Mouse (Mus musculus) hematopoietic stem cell, adult 5-6 weeks (primary cell): ENCODE measurements around the gene Cilp2. TPM values are rescaled to one million over a fixed set of nuclear protein-coding genes. Genes with fewer than 3 reads are reported as not detected.

Experiments
- ATAC-seq, 2 experiments: fragments of 125-278 bp in 1 of 2; replicated peaks in 1 of 2; 2 replicates each; pipeline ENCODE4 v1.8.0; 2016 to 2017; ENCODE audit warnings: inconsistent platforms in 2 of 2, mild to moderate bottlenecking in 2 of 2, moderate number of reproducible peaks in 2 of 2, low read depth in 1 of 2, moderate TSS enrichment in 1 of 2; ENCODE audit not compliant: low FRiP score in 2 of 2, poor library complexity in 2 of 2, severe bottlenecking in 2 of 2, insufficient read depth in 1 of 2, low TSS enrichment in 1 of 2
- total RNA-seq: library from RNA; stranded (forward); fragments of 172-1452, 232-1000 nt; gene quantifications from 2 replicates; pipeline ENCODE4 v1.2.3, GENCODE M21; 2017

Gene Cilp2
- total RNA-seq: 0.25 TPM in 1 of 2 replicates, not detected in the other

- peak in 1 of 2 experiments; percentile 22; a peak in 1 of 4 replicates for ATAC-seq
Observed at GRCm38 (mm10) chr8:69887289-69888243, at the start of gene Cilp2. TSS of gene Cilp2 (minus strand) at chr8:69887687.

GRCm38 (mm10) chr8:69936050-69936794 lies 48.7 kb upstream of the Cilp2 start:
- ATAC-seq: no peak

- no peak for ATAC-seq
Observed at GRCm38 (mm10) chr8:69935431-69935830, 47.9 kb upstream of the Cilp2 start.

GRCm38 (mm10) chr8:69934582-69934981 lies 47.1 kb upstream of the Cilp2 start:
- no peak for ATAC-seq

DNA sequence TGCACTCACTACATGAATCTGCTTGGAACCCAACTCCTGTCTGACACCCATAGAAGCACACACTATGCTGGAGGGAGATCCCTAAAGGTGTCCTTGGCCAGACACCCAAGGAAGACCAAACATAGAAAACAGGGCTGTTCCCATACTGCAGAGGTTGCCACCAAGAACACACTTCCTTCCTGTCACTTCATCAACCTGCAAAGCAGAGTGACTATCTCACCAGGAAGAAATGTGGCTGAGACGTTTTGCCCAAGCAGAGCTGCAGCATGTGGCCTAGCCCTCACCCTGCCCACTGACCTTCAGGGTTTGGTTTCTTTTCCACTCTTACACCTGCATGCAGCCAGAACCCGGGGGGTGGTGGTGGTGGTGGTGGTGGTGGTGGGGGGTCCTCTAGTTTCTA lies 46.3 kb upstream of the Cilp2 start:
- ATAC-seq: 0 out of 4 replicates have a peak, but pooled peaks of 1 of the 2 experiments have one; percentile 18

- no peak for ATAC-seq
Observed at GRCm38 (mm10) chr8:69926901-69927300, 39.4 kb upstream of the Cilp2 start.

GRCm38 (mm10) chr8:69923986-69924385 lies 36.5 kb upstream of the Cilp2 start:
- ATAC-seq: no peak

GRCm38 (mm10) chr8:69921141-69921540 lies 33.7 kb upstream of the Cilp2 start:
- ATAC-seq: no peak

DNA sequence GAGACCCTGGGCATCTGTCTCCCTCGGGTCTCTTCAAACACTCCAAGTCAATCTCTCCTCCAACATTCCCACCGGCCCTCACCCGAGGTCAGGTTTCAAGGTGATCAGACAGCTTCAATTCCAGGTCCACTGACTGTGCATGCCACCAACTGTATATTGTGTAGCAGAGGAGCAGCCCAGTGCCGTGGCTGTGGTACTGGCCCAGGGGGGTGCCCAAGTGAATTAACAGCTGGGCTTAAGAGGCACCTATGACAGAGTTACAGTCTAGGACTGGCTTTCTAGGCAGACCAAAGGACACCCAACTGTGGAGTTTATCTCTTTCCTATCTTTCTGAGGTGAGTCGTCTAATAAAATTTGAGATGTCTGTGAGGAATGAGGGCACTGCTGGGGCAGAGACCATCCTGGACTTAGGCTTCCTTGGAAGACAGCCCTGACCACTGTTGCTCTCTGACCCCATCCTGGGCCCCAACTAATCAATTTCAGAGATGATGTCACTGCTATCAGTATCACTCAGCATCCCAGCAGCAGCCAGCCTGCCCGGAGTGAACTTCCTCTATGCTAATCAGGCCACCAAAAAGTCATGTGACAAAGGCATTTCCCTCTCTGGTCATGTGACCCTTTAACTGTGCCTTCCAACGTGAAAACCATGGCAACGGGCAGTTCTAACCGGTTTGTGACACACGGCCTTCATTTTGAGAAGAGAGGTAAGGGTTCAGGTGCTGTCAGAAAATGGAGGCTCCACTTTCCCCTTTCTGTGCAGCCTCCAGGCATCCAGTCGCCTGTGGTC lies 32.6 kb upstream of the Cilp2 start:
- peak; percentile 66 to 70 for ATAC-seq

DNA sequence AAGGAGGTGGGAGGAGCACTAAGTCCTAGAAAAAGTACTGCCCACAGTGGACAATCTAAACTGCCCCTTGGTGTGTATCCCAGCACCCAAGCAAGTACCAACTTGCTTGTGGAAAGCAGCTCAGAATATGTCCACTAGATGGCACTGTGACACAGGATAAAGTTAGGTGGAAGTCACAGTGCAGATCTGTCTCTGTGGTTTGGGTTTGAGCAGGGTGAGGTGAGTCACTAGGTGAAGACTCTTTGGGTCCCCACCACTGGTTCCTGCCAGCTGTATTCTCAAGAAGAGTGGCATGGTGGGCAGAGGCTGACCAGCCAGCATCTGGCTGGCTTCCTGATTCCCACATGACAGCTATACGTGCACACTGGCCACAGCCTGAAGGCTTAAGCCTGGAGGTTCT lies 31.5 kb upstream of the Cilp2 start:
- peak; percentile 61 to 72 for ATAC-seq

DNA sequence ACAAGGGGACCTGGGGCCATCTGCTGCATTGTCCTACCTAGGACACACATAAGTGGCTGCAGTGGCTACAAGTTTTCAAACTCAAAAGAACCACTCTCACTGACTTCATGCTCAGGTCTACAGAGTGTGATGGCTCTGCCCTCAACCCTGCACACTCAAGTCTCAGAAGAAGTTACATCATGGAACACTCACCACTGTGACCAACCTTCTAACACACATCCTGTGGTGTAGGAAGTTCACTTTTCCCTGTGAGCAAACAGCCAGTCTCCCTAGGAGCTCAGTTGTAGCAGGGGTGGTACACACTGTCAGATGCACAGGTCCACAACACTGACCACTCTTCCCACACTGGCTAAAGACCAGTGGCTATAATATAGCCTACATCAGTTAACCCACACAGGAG lies 31.0 kb upstream of the Cilp2 start:
- no peak for ATAC-seq

DNA sequence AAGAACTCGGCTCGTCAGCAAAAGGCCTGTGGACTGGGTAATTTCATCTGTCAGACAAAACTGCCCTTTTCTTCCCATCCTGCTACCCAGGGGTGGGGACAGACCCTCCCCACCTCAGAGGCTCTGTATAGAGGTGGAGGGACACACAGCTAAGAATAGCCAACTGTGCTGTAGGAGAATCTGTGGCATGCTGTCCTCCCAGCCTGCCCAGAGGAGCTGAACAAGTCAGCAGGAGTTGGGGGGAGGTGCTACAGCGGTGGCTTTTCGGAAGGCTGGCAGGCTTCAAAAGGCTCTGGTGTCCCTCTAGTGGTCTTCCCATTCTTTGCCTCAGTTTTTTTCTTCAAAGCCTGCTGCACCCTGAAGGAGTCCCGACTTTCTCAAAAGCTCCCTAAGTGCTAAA lies 28.3 kb upstream of the Cilp2 start:
- no peak for ATAC-seq

DNA sequence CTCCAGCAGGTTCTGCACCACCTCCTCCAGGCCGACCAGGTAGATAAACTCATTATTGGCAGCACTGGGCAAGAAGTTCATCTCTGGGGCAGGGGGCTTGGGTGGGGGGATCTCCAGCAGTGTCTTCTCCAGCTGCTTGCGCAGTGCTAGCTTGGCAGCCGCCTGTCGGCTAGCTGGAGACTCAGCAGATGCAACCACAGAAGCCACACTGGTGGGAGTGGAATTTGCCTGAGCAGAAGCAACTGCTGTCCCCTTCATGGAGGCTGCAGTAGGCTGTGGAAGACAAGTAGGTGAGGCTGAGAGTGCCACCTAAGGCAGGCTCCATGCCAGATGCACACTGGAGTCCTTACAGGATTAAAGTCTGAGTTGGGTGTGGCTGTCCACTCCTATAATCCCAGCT lies 27.0 kb upstream of the Cilp2 start:
- ATAC-seq: no peak

- no peak for ATAC-seq
Observed at GRCm38 (mm10) chr8:69912478-69913074, 25.1 kb upstream of the Cilp2 start.

- no peak for ATAC-seq
Observed at GRCm38 (mm10) chr8:69911917-69912316, 24.4 kb upstream of the Cilp2 start.

GRCm38 (mm10) chr8:69907106-69907505 lies 19.6 kb upstream of the Cilp2 start:
- ATAC-seq: no peak

DNA sequence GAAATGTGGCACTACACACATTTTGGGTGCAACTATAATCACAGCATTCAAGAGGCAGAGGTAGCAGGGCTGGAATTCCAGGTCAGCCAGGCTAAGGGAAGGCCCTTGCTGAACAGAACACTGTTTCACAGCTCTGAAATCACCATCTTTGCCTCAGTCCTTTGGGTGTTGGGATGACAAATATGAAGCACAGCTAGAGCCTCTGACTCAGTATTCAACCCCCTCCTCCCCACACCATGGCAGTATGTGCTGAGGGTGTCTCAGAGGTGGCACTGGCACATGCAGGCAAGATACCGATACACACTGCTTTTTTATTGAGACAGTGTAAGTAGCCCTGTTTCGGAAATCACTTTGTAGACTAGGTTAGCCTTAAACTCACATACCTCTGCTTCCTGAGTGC lies 18.8 kb upstream of the Cilp2 start:
- no peak for ATAC-seq
